Comparison of ENCODE assay signal across 8 mouse cellular contexts in the genomic region with DNA sequence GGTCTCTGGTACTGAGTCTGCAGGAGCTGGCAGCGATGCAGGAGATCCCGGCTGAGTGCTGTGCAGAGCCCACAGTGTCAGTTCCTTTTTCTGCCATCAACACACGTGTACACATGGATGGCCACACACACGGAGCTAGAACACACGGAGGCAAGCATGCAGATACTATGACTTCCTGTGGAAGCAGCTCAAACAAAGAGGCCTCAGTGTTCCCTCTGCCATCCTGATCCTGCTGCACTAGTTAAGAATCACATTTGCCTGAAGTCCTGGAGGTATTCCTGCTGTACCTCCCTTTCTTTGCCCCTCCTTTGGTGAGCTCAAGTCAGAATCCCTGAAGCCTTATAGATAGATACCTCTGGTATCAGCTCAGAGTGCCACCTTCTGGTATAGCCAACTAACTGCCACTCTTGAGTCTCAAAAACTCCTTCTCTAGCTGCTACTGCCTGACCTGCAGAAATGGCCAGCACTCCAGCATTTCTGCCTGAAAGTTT.
A peak's percentile ranks its signal among the peaks of the same experiment; 100 is the strongest.
DNase-seq lines count a peak whose midpoint lies in the region; ATAC-seq and TF ChIP-seq lines count a peak whose summit lies in the region.

No protein-coding gene starts in this region.

- no peak overlapping the region for H3K4me2 ChIP-seq in intestine, embryonic 14.5 days (ENCODE audit: low read length)
- H3K4me2 ChIP-seq in intestine, embryonic 16.5 days (ENCODE audit: low read depth, low read length): no peak overlapping the region
- H3K4me2 ChIP-seq in hindbrain, embryonic 15.5 days: no peak overlapping the region
- no peak overlapping the region for H3K4me2 ChIP-seq in neural tube, embryonic 14.5 days (ENCODE audit: low read depth, low read length)

- H3K4me1 ChIP-seq in intestine, embryonic 14.5 days (replicated peaks; ENCODE audit: control insufficient read depth, insufficient read depth, low read length): no peaks in the 10 kb centered on the region
- H3K4me1 ChIP-seq in intestine, embryonic 16.5 days (ENCODE audit: control insufficient read depth, insufficient read depth, low read length): no peaks in the 10 kb centered on the region
- H3K4me1 ChIP-seq in MEL (ENCODE audit: control insufficient read depth in 1 of 2, insufficient read depth in 2 of 2, low read length in 2 of 2): no peaks in the 10 kb centered on the region
- H3K4me1 ChIP-seq in hindbrain, embryonic 15.5 days (replicated peaks): peaks cover 23% of the 10 kb centered on the region
- H3K4me1 ChIP-seq in neural tube, embryonic 14.5 days (ENCODE audit: control insufficient read depth, insufficient read depth, low read length): no peaks in the 10 kb centered on the region; the same call in 1 of the 2 replicates

- no peaks in the 10 kb centered on the region for H3K9me3 ChIP-seq in intestine, embryonic 14.5 days (ENCODE audit: control insufficient read depth, low read length)
- no peaks in the 10 kb centered on the region for H3K9me3 ChIP-seq in intestine, embryonic 16.5 days (ENCODE audit: control insufficient read depth, low read length)
- no peaks in the 10 kb centered on the region for H3K9me3 ChIP-seq in MEL (replicated peaks; ENCODE audit: insufficient read depth, low read length)
- no peaks in the 10 kb centered on the region for H3K9me3 ChIP-seq in hindbrain, embryonic 15.5 days
- no peaks in the 10 kb centered on the region for H3K9me3 ChIP-seq in neural tube, embryonic 14.5 days (ENCODE audit: control insufficient read depth, low read length)

- ATAC-seq in intestine, embryonic 14.5 days (replicated peaks; ENCODE audit: low FRiP score, low TSS enrichment, low read depth): no peak
- ATAC-seq in intestine, embryonic 16.5 days: no peak
- ATAC-seq in hindbrain, embryonic 15.5 days (ENCODE audit: low FRiP score, low read depth): peak; percentile 86
- peak; percentile 78 for ATAC-seq in neural tube, embryonic 14.5 days (ENCODE audit: low read depth)
- ATAC-seq in monocyte, adult 5-6 weeks (replicated peaks; ENCODE audit: insufficient number of reproducible peaks, low FRiP score, low TSS enrichment, poor library complexity, severe bottlenecking): no peak

- no peak overlapping the region for H3K9ac ChIP-seq in intestine, embryonic 14.5 days (ENCODE audit: low read length)
- H3K9ac ChIP-seq in intestine, embryonic 16.5 days (ENCODE audit: low read depth, low read length): no peak overlapping the region
- no peak overlapping the region for H3K9ac ChIP-seq in MEL (ENCODE audit: control insufficient read depth, low read depth, low read length, poor library complexity, severe bottlenecking)
- no peak overlapping the region for H3K9ac ChIP-seq in hindbrain, embryonic 15.5 days
- no peak overlapping the region for H3K9ac ChIP-seq in neural tube, embryonic 14.5 days (replicated peaks; ENCODE audit: low read depth, low read length)

- TF ChIP-seq POLR2A in MEL (IDR thresholded peaks at IDR 0.05; ENCODE audit: control insufficient read depth in 1 of 2, insufficient read depth in 1 of 2, low read depth in 1 of 2, low read length in 2 of 2, poor library complexity in 1 of 2): no peak

- TF ChIP-seq CTCF in MEL (IDR thresholded peaks at IDR 0.05 in 2 of 3, conservative IDR thresholded peaks at IDR 0.05 in 1 of 3; ENCODE audit: control insufficient read depth in 1 of 3, insufficient read depth in 1 of 3, low read depth in 2 of 3, low read length in 3 of 3, poor library complexity in 1 of 3, severe bottlenecking in 1 of 3): peak in 1 of 3 experiments; percentile 45; a peak in 2 of 6 replicates

- 62% methylated on average over 5 of the region's 5 CpGs for WGBS in intestine, embryonic 14.5 days
- WGBS in intestine, embryonic 16.5 days: 70% methylated on average over 5 of the region's 5 CpGs
- 52% methylated on average over 5 of the region's 5 CpGs for WGBS in hindbrain, embryonic 15.5 days
- WGBS in neural tube, embryonic 14.5 days: 61% methylated on average over 5 of the region's 5 CpGs

- H3K27ac ChIP-seq in intestine, embryonic 14.5 days (ENCODE audit: low read depth): no peak overlapping the region
- H3K27ac ChIP-seq in intestine, embryonic 16.5 days (ENCODE audit: low read length): no peak overlapping the region
- H3K27ac ChIP-seq in MEL (ENCODE audit: control insufficient read depth, low read depth, low read length): no peak overlapping the region
- peak overlapping the region; percentile 57 for H3K27ac ChIP-seq in hindbrain, embryonic 15.5 days (replicated peaks)
- no peak overlapping the region; the same call in 1 of the 2 replicates for H3K27ac ChIP-seq in neural tube, embryonic 14.5 days (ENCODE audit: low read depth, low read length)

- peak; percentile 54 for DNase-seq in intestine, embryonic 14.5 days (ENCODE audit: low spot score)
- peak; percentile 21 for DNase-seq in MEL (ENCODE audit: low read depth, low spot score)
- DNase-seq in cerebellum, adult 9-10 months: peak; percentile 72
- DNase-seq in urinary bladder, postnatal 4 days (ENCODE audit: low spot score in 2 of 2): no peak

- H3K36me3 ChIP-seq in intestine, embryonic 14.5 days (ENCODE audit: control insufficient read depth, insufficient read depth, low read length): no peaks in the 10 kb centered on the region
- H3K36me3 ChIP-seq in intestine, embryonic 16.5 days (ENCODE audit: control insufficient read depth, insufficient read depth, low read length): no peaks in the 10 kb centered on the region
- no peaks in the 10 kb centered on the region for H3K36me3 ChIP-seq in MEL (ENCODE audit: control insufficient read depth in 1 of 2, insufficient read depth in 2 of 2, low read length in 2 of 2)
- H3K36me3 ChIP-seq in hindbrain, embryonic 15.5 days: peaks cover 15% of the 10 kb centered on the region
- peaks cover 4% of the 10 kb centered on the region; the same call in 1 of the 2 replicates for H3K36me3 ChIP-seq in neural tube, embryonic 14.5 days (ENCODE audit: control insufficient read depth, insufficient read depth, low read length)

- no peak overlapping the region for H3K4me3 ChIP-seq in intestine, embryonic 14.5 days (ENCODE audit: low read depth, low read length)
- H3K4me3 ChIP-seq in intestine, embryonic 16.5 days (ENCODE audit: low read length): no peak overlapping the region
- H3K4me3 ChIP-seq in MEL (ENCODE audit: control insufficient read depth in 1 of 2, insufficient read depth in 1 of 2, low read depth in 2 of 2, low read length in 2 of 2): no peak overlapping the region
- H3K4me3 ChIP-seq in hindbrain, embryonic 15.5 days: no peak overlapping the region
- H3K4me3 ChIP-seq in neural tube, embryonic 14.5 days (ENCODE audit: low read depth, low read length): no peak overlapping the region

- H3K79me2 ChIP-seq in MEL (ENCODE audit: control insufficient read depth, insufficient read depth, low read length, poor library complexity): no peaks in the 10 kb centered on the region

- TF ChIP-seq RAD21 in MEL (IDR thresholded peaks at IDR 0.05; ENCODE audit: low read depth, low read length): peak; percentile 50

- H3K27me3 ChIP-seq in intestine, embryonic 14.5 days (replicated peaks; ENCODE audit: control insufficient read depth, insufficient read depth, low read length): no peaks in the 10 kb centered on the region
- no peaks in the 10 kb centered on the region for H3K27me3 ChIP-seq in intestine, embryonic 16.5 days (replicated peaks; ENCODE audit: control insufficient read depth, insufficient read depth, low read length)
- H3K27me3 ChIP-seq in MEL (ENCODE audit: control insufficient read depth in 1 of 2, insufficient read depth in 2 of 2, low read length in 2 of 2): no peaks in the 10 kb centered on the region; a peak in 1 of 4 replicates
- no peaks in the 10 kb centered on the region for H3K27me3 ChIP-seq in hindbrain, embryonic 15.5 days
- no peaks in the 10 kb centered on the region for H3K27me3 ChIP-seq in neural tube, embryonic 14.5 days (ENCODE audit: control insufficient read depth, insufficient read depth, low read length)

- no peak for TF ChIP-seq EP300 in MEL (IDR thresholded peaks at IDR 0.05; ENCODE audit: low read depth in 1 of 2, low read length in 2 of 2)

TF ChIP-seq in MEL, 35 proteins besides CTCF, POLR2A, EP300 and RAD21:
- peak; percentile 53 for TF ChIP-seq SMC3 (IDR thresholded peaks at IDR 0.05; ENCODE audit: low read depth, low read length)
- no peak for TF ChIP-seq RCOR1 (IDR thresholded peaks at IDR 0.05; ENCODE audit: low read depth, low read length)
- no peak for TF ChIP-seq ETS1 (IDR thresholded peaks at IDR 0.05; ENCODE audit: low read depth, low read length)
- no peak for TF ChIP-seq MAZ (IDR thresholded peaks at IDR 0.05; ENCODE audit: low read depth, low read length)
- peak; percentile 35; the same call in 1 of the 2 replicates for TF ChIP-seq ZC3H11A (IDR thresholded peaks at IDR 0.05; ENCODE audit: low read depth, low read length)
- no peak for TF ChIP-seq NELFE (IDR thresholded peaks at IDR 0.05; ENCODE audit: low read depth, low read length)
- TF ChIP-seq GABPA (IDR thresholded peaks at IDR 0.05; ENCODE audit: low read depth, low read length): no peak
- TF ChIP-seq MAX (IDR thresholded peaks at IDR 0.05; ENCODE audit: low read length): no peak
- TF ChIP-seq USF2 (IDR thresholded peaks at IDR 0.05; ENCODE audit: borderline replicate concordance in 1 of 2, insufficient read depth in 1 of 2, low read depth in 1 of 2, low read length in 2 of 2): no peak
- no peak for TF ChIP-seq KAT2A (conservative IDR thresholded peaks at IDR 0.05; ENCODE audit: low read depth, low read length)
- no peak for TF ChIP-seq ZKSCAN1 (IDR thresholded peaks at IDR 0.05; ENCODE audit: low read depth, low read length)
- TF ChIP-seq MYB (IDR thresholded peaks at IDR 0.05; ENCODE audit: low read depth, low read length): no peak

Comparison
In these comparisons a context has a peak if more than half of its experiments do, and no peak if none do; other contexts are left out.
1. ATAC-seq: peak in hindbrain, embryonic 15.5 days (single experiment) and neural tube, embryonic 14.5 days (single experiment); none in intestine, embryonic 14.5 days (single experiment), intestine, embryonic 16.5 days (single experiment) and monocyte, adult 5-6 weeks (single experiment).
2. DNase-seq: peak in intestine, embryonic 14.5 days (single experiment), MEL (single experiment) and cerebellum, adult 9-10 months (single experiment); none in urinary bladder, postnatal 4 days (0 of 2).